Mouse (Mus musculus): ENCODE measurements around the gene Cbx1. TPM values are rescaled to one million over a fixed set of nuclear protein-coding genes. Genes with fewer than 3 reads are reported as not detected.
"Not testable (repeated sequence)": the region's sequence is repeated elsewhere in the genome, so short reads cannot be mapped to it uniquely, and the experiment has no call there.

Gene Cbx1
- total RNA-seq, 2 experiments from 2014 or later: 64.9 to 73.1 TPM

GRCm38 (mm10) chr11:96775063-96775462 lies 13.9 kb upstream of the Cbx1 start:
- no peak for DNase-seq

DNA sequence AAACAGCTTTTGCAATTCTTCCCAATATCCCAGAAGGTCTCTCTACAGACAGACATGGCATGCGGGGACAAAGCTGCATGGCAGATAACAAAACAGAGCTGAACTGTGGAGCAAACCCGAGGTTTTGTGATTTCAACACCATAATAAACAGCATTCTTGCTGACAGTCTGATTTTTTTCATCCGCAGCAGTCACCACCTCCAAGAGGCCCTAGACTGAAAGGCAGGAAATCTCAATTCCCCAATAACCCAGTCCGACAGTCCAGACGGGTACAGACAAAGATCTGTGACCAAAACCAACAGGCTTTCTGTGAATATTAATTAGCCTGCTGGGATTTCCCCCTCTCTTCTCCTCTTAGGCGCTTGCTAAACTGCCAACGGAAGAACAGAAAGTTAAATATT lies 13.3 kb upstream of the Cbx1 start:
- no peak for DNase-seq

DNA sequence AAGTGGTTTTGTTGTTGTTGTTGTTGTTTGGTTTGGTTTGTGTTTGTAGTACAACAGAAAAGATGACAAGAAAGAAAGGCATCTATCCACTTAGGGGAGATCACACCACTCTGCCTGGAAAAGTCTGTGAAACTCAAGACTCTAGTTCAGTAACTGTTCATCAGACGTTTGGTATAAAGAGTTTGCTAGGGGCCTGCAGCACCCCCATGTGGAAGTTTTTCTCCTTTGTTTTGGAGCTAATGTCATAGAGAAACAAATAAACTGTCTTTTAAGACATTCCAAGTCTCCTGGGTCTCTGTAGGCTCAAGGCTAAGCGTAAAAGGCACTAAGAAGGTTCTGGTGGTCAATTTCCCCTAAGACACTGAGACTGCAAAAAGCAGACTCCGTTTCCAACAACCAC lies 12.9 kb upstream of the Cbx1 start:
- DNase-seq: no peak

DNA sequence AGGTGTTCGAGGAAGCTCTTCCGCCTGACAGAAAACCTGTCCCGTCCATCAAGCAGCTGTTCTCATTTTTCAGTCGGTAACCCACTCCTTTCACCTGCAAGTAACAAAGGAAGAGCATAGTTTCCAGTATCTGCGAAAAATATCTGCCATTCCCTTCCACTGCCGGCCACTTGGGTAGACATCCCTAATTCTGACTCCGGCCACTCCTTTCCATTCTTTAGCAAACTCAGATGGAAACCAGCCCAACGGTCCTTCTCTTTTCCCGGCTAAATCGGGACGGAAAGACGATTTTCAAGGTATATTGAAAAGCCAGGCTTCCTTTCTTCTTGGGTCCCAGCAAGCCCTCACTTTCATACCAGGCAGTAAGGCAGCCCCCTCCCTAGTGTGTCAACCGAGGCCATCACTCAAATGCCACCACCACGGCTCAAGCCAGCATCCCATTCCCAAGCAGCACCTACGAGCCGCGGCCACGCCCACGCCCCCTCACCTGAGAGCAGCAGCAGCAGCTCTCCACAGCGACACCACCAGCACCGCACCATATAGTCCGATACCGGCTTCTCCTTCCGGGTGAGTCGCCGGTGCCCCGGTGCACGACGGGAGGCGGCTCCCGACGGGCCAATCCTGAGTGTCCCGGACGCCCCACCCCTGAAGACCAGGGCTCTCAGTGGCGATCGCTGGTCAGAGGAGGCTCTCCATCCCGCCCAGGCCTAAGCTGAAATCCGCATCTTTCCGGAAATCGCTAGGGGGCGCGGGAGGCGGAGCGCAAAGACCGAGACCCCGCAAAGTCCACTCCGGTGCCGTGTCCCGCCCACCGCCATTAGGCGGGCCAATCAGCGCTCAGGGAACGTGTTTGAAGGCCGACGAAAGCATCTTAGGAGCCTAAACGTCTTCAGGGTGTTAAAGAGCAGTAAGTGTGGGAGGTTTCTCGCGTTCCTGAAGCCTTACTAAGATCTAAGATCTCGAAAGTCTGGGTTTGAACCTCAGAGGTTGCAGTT lies 11.7 kb upstream of the Cbx1 start, which contains the start of gene Snx11:
Snx11 (minus strand) TSS at position 592 of the 995 bp plus-strand sequence.
- DNase-seq: peak; percentile 100

GRCm38 (mm10) chr11:96778061-96778627 lies 10.8 kb upstream of the Cbx1 start:
- DNase-seq: not testable (repeated sequence)

DNA sequence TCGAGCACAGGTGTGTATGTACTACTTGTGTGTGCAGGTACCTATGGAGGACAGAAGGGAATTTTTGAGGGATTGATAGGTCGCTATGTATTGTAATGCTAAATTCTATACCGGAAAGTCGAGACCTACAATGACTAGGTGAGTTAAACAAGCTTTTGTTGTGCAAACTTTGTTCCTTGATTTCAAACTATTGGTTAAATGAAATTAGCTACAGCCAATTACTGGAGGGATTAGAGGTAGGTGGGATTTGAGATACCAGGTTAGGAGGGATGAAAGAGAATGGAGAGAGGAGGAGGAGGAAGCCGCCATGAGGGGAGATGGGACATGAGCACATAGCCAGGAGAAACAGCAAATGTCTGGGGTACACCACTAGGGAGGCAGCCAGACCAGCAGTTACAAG lies 8.6 kb upstream of the Cbx1 start:
- no peak for DNase-seq

- no peak for DNase-seq
These were observed 7.5 kb upstream of the Cbx1 start for GRCm38 (mm10) chr11:96781425-96781824.

- DNase-seq: peak; percentile 85
These were observed 4.1 kb upstream of the Cbx1 start for GRCm38 (mm10) chr11:96784847-96785246.

DNA sequence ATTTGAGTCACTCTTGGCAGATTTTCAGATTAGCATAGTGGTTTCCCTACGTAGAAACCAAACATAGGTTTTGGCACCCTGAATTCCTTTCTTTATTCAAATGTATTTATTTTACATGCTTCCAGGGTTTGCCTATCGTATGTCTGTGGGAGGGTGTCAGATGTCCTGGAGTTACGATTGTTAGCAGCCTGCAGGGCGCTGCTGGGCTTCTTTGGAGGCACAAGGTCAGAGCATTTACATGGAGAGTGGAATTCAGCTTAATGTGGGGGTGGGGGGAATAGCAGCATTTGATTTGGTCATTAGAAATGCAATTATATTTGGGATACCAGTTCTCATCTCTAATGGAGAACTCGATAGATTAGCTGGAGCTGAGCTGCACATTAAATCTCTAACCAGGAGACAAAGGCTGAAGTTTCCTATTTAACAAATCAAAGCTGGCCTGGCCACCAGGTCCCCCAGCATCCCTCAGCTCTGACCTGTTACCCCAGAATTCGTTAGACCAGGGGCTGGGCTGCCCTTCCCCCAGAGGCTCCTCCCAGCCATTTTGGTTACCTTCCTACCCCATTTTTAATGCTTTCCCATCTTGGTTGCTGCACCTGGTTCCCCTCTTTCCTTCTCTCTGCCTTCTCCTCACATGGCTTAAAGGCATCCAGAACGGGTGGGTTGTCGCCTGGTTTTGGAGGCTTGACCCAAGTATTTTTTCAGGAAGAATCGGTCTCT lies 2.0 kb upstream of the Cbx1 start:
- no peak for DNase-seq

DNA sequence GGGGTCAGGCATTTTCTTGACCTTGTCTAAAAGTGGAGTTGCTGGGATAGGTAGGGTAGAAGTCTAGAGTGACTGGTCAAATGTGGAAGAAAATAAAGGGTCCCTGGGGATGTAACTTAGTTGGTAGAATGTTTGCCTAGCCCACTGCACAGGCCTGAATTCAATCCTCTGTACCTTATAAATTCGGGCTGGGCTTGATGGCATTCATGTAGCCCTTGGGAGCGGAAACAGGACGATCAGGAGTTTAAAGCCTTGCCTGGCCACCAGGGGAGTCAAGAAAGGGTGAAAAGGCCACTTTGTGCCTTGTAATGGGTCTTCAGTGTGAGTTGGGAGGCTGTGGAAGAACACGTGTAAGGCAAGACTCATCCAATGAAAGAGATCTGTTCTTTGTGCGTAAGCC lies 1.1 kb downstream of the Cbx1 start:
- no peak for DNase-seq

DNA sequence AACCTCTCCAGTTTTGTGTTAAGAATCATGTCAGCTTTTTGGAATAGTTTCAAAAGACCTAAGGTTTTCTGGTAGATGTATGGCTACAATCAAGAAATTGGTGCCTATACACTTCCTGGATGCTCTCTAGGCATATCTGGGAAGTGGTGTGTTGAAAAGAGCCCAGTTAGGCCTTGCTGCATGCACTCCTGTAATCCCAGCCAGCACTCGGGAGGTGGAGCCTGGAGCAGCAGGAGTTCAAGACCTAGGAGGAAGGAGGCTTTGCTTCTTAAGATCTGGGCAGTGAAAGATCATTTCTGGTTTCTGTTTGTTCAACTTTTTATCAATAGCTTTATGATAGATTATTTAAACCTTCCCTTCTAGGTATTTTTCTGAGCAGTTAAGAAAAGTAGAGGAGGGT lies 1.8 kb downstream of the Cbx1 start:
- no peak for DNase-seq

DNA sequence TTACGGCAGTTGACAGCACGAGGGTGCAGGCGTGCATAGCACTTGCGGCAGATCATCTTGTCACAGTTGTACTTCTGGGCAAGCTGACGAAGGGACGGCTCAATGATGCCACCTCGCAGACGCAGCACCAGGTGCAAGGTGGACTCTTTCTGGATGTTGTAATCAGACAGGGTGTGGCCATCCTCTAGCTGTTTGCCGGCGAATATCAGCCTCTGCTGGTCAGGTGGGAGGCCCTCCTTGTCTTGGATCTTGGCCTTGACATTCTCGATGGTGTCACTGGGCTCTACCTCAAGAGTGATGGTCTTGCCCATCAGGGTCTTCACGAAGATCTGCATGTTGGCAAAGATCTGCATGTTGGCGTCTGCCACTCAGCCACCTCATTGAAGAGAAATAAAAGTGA lies 6.6 kb downstream of the Cbx1 start:
- DNase-seq: no peak

DNA sequence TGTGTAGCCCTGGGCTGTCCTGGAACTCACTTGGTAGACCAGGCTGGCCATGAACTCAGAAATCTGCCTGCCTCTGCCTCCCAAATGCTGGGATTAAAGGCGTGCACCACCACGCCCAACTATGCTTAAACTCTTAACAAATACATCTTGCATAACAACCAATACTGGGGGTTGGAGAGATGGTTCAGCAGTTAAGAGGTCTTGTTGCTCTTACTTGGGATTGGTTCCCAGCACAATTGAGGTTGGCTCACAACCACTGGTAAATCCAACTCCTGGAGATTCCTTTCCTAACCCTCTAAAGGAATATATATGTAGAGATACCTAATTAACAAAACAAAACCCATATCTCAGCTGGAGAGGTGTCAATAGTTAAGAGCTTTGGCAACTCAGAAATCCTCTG lies 7.2 kb downstream of the Cbx1 start:
- DNase-seq: no peak

DNA sequence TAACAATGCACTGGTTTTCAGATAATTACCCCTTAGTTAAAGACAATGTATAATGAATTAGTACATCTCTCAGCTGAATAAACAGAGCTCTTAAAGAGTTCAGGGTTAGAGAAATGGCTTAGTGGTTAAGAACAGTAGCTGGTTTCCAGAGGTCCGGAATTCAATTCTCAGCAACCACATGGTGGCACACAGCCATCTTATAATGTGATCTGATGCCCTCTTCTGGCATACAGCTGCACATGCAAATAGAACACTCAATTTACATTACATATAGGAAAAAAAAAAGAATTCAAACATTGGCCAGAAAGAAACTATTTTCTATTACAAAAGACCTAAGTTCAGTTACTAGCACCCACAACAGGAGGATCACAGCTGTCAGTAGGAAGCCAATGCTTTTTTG lies 7.7 kb downstream of the Cbx1 start:
- no peak for DNase-seq

DNA sequence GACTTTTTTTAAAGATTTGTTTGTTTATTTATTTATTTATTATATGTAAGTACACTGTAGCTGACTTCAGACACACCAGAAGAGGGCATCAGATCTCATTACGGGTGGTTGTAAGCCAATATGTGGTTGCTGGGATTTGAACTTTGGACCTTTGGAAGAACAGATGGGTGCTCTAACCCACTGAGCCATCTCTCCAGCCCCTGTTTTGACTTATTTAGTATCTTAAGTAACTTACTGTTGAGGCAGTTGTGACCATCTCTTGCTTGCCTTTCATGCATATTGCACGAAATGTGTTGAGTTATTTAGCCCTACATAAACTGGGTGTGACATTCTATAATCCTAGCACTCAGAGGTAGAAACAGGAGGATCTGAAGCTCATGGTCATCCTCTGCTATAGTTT lies 10.6 kb downstream of the Cbx1 start:
- DNase-seq: no peak

DNA sequence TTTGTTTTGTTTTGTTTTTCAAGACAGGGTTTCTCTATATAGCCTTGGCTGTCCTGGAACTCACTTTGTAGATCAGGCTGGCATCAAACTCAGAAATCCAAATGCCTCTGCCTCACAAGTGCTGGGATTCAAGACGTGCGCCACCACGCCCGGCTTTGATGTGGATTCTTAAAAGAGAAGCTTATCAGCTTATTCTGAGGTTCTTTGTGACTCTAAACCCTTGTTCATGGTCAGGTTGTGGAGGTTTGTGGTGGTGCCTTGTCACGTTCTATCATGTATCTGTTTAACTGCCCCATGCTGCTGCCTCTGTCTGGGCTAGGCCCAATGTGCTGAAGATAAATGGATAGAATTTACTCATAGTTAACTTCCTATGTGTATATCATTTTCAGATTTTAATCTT lies 16.7 kb downstream of the Cbx1 start:
- DNase-seq: no peak

DNA sequence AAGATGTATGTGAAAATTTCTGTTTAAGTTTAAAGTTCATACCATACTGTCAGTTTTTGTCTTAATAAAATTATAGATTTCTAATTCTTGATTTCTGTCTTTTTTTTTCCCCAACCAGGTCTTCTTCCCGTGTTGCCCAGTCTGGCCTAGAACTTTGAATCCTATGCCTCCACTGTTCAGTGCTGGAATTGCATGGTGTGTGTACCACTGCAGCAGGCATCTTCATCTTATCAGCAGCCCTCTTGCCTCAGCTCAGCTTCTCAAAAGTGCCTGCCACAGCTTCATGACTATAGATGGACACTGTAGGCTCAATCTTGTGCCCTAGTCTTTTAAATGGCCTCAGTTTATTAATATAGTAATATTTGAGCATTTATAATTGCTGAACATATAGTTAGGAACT lies 19.1 kb downstream of the Cbx1 start:
- DNase-seq: no peak

DNA sequence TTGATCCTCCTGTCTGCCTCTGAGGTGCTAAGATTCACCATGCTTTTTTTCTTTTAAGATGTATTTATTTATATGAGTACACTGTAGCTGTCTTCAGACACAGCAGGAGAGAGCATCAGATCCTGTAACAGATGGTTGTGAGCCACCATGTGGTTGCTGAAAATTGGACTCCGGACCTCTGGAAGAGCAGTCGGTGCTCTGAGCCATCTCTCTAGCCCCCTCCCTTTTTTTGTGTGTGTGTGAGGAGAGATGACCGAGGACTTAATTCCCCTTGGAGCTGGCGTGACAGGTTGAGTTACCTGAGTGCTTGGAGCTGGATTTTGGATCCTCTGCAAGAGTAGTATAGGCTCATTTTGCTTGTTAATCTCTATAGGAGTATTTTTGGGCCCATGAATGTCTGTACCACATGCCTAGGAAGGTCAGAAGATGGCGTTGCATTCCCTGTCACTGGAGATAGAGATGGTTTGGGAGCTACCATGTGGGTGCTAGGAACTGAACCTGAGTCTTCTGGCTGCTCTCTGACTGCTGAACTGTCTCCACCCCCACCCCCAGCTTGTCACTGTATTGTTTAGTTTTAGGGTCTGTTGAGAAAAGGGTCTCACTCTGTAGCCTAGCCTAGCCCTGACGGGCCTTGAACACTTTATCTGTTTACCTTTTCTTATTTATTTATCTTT lies 20.8 kb downstream of the Cbx1 start:
- DNase-seq: no peak

DNA sequence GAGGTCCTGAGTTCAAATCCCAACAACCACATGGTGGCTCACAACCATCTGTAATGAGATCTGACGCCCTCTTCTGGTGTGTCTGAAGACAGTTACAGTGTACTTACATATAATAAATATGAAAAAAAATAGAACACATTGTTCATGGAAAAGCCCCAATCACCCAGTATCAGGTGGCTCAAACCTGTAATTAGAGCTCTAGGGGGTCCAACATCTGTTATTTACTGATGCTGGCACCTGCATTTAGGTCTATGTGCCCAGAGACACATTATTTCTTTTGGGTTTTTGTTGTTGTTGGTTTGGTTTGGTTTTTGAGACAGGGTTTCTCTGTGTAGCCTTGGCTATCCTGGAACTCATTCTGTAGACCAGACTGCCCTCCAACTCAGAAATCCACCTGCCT lies 22.3 kb downstream of the Cbx1 start:
- not testable (repeated sequence) for DNase-seq

DNA sequence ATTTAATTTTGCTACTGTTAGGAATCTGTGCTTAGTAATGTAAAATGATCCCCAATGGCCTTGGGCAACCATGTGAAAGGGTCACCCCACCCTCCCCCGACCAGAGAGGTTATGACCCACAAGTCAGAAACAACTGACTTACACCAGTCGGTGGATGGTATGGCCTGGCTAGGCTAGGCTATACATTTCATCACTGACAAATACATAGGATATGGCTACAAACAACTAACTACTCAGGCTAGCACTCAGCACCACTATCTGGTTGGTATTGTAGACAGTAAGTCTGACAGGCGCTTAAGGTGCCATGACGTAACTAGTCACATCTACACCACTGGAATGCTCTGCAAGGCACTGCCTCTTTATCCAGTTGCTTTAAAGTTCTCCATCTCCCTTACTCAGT lies 24.5 kb downstream of the Cbx1 start:
- DNase-seq: no peak

GRCm38 (mm10) chr11:96813920-96814319 lies 25.0 kb downstream of the Cbx1 start:
- DNase-seq: no peak

DNA sequence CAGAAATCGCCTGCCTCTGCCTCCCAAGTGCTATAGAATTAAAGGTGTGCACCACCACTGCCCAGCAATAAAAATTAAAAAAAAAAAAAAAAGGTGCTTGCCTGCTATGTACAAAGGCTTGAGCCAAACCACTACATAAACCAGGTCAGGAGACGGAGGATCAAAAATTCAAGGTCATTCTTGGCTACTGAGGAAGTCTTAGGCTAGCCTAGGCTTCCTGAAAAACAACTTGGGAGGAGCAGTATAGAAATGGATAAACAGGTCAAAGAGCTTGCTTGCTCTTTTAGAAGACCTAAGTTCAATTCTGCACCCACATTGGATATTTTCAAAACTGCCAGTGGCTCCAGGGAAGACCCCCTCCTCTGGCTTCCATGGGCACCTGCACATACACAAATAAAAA lies 25.5 kb downstream of the Cbx1 start:
- no peak for DNase-seq

DNA sequence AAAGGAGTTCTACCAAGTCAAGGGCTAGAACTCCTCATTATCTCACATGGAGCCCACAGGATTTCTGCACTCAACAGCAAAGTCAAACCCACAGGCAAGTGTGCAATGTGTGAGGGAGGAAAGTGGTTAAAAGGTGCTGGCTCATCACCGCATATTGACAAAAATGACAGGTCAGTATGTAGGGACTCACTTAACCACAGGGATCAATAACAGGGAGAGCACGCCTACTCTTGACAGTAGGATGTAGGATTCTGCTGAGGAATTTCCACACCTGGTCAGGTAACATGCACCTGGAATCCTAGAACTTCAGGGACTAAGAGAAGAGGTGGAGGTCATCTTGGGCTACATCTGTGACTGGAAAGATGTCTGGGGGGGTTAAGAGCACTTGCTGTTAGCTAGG lies 27.0 kb downstream of the Cbx1 start:
- no peak for DNase-seq

Data from adrenal gland, postnatal 10 days (tissue).